Mouse (Mus musculus) forebrain, embryonic 14.5 days (tissue): Measurements from ENCODE around the gene Psenen. TPM values are rescaled to one million over a fixed set of nuclear protein-coding genes. Genes with fewer than 3 reads are reported as not detected.

ENCODE experiments used
- ATAC-seq: fragments of 200-750 bp; cut with Nextera tagmentation; 2 replicates; pipeline ENCODE4 v1.8.0; 2017; ENCODE audit warnings: mild to moderate bottlenecking, moderate library complexity
- DNase-seq: peaks from one replicate; pipeline ENCODE4 v3.0.0-alpha.2; 2015; ENCODE audit warnings: low spot score
- H3K27ac ChIP-seq: fragments of 300-500 bp; sonication (generic); 2 replicates; pipeline ENCODE4 v1.5.1; 2014; ENCODE audit warnings: low read depth, mild to moderate bottlenecking, control low read depth, low read length, moderate library complexity
- H3K27me3 ChIP-seq: fragments of 300-500 bp; sonication (generic); replicated peaks from 2 replicates; pipeline ENCODE4 v1.6.1; 2014; ENCODE audit warnings: low read length, control low read depth, mixed read lengths; ENCODE audit not compliant: control insufficient read depth, insufficient read depth
- H3K36me3 ChIP-seq: fragments of 300-500 bp; sonication (generic); 2 replicates; pipeline ENCODE4 v1.6.1; 2014; ENCODE audit warnings: low read length, control low read depth; ENCODE audit not compliant: control insufficient read depth, insufficient read depth
- H3K4me1 ChIP-seq: fragments of 300-500 bp; sonication (generic); 2 replicates; pipeline ENCODE4 v1.6.1; 2014; ENCODE audit warnings: antibody characterized with exemption, low read length, control low read depth; ENCODE audit not compliant: control insufficient read depth, insufficient read depth
- H3K4me2 ChIP-seq: fragments of 300-500 bp; sonication (generic); 2 replicates; pipeline ENCODE4 v1.6.1; 2014; ENCODE audit warnings: mild to moderate bottlenecking, control low read depth, low read length
- H3K4me3 ChIP-seq: fragments of 300-500 bp; sonication (generic); 2 replicates; pipeline ENCODE4 v1.5.1; 2014; ENCODE audit warnings: low read depth, low read length, control low read depth
- H3K9ac ChIP-seq: fragments of 300-500 bp; sonication (generic); 2 replicates; pipeline ENCODE4 v1.6.1; 2014; ENCODE audit warnings: mild to moderate bottlenecking, low read length, control low read depth, moderate library complexity
- H3K9me3 ChIP-seq: fragments of 300-500 bp; sonication (generic); replicated peaks from 2 replicates; pipeline ENCODE4 v1.6.1; 2016; ENCODE audit warnings: low read length, control low read depth, mixed read lengths; ENCODE audit not compliant: control insufficient read depth
- WGBS: fragments of 180-500 bp; shearing (Covaris S2); extraction: QIAGEN DNeasy Blood & Tissue Kit; methylation state at CpG from one replicate; pipeline ENCODE4 v1.1.7; 2014; 5-methylcytosine and 5-hydroxymethylcytosine counted together
- microRNA-seq: library from miRNA; unstranded; fragments of <30 nt; microRNA quantifications from one replicate; pipeline ENCODE4, GENCODE M21; 2016
- polyA plus RNA-seq: library from polyadenylated mRNA; unstranded; fragments of >200 nt; fragmentation: Nextera tagmentation; extraction: Ambion mirVana; gene quantifications from 2 replicates; pipeline ENCODE4 v1.2.1, GENCODE M21; 2014

Gene Psenen
- polyA plus RNA-seq, 1 experiment from 2014 or later, result 143 TPM

- Histone ChIP-seq H3K9me3 (no peaks in the 10 kb centered on the region), H3K4me1 (no peaks in the 10 kb centered on the region), H3K4me3 (no peak overlapping the region), H3K9ac (no peak overlapping the region), H3K36me3 (peaks cover 35% of the 10 kb centered on the region), H3K4me2 (no peak overlapping the region), H3K27ac (no peak overlapping the region), H3K27me3 (no peaks in the 10 kb centered on the region)
- DNase-seq (peak; percentile 33), ATAC-seq (0 out of 2 replicates have a peak, but pooled peaks have one; percentile 33)
- WGBS, result 59% methylated on average over 4 of the region's 4 CpGs
Measured at GRCm38 (mm10) chr7:30520396-30520795, 43.0 kb downstream of the Psenen start.

GRCm38 (mm10) chr7:30518325-30518724, 45.1 kb downstream of the Psenen start:
- H3K27me3 ChIP-seq, result no peaks in the 10 kb centered on the region
- no peaks in the 10 kb centered on the region for H3K9me3 ChIP-seq
- no peak overlapping the region for H3K9ac ChIP-seq
- H3K27ac ChIP-seq, result no peak overlapping the region
- DNase-seq (no peak), ATAC-seq (no peak)
- peaks cover 14% of the 10 kb centered on the region for H3K36me3 ChIP-seq
- no peaks in the 10 kb centered on the region for H3K4me1 ChIP-seq
- no peak overlapping the region for H3K4me3 ChIP-seq
- no peak overlapping the region for H3K4me2 ChIP-seq
- WGBS, result 39% methylated on average over 8 of the region's 8 CpGs

GRCm38 (mm10) chr7:30515003-30515760, 48.2 kb downstream of the Psenen start:
- no peak for DNase-seq
- Histone ChIP-seq H3K36me3 (no peaks in the 10 kb centered on the region), H3K27ac (no peak overlapping the region), H3K27me3 (no peaks in the 10 kb centered on the region), H3K9me3 (no peaks in the 10 kb centered on the region), H3K9ac (no peak overlapping the region), H3K4me1 (no peaks in the 10 kb centered on the region), H3K4me3 (no peak overlapping the region), H3K4me2 (no peak overlapping the region)
- ATAC-seq, result no peak
- 57% methylated on average over 24 of the region's 24 CpGs for WGBS

Small RNAs within 50 kb of the gene (microRNA-seq; reads per million reads assigned to microRNA genes)
- gene Gm38670 (0.79 reads per million), gene Mir3569 (not detected)

Other genes starting within 250 kb of the Psenen start
- 3.6 and 3.7 TPM in 2 replicates for gene Syne4, start 248.8 kb downstream of the Psenen start, polyA plus RNA-seq
- gene E130208F15Rik, start 241.9 kb downstream of the Psenen start, polyA plus RNA-seq, result not detected in 2 replicates
- gene Sdhaf1, start 239.7 kb downstream of the Psenen start, polyA plus RNA-seq, result 18.7 and 23.8 TPM in 2 replicates
- 8.8 and 10.3 TPM in 2 replicates for gene Lrfn3, start 200.9 kb downstream of the Psenen start, polyA plus RNA-seq
- 31.1 and 31.3 TPM in 2 replicates for gene Tyrobp, start 149.9 kb downstream of the Psenen start, polyA plus RNA-seq
- 0.61 TPM in 1 of 2 replicates, not detected in the other for gene Hcst, start 143.8 kb downstream of the Psenen start, polyA plus RNA-seq
- 1.2 and 1.4 TPM in 2 replicates for gene Nfkbid, start 141.9 kb downstream of the Psenen start, polyA plus RNA-seq
- gene Aplp1, start 118.1 kb downstream of the Psenen start, polyA plus RNA-seq, result 467 and 579 TPM in 2 replicates
- 0.65 and 0.79 TPM in 2 replicates for gene Kirrel2, start 105.9 kb downstream of the Psenen start, polyA plus RNA-seq
- gene Nphs1, start 105.3 kb downstream of the Psenen start, polyA plus RNA-seq, result 0.10 TPM in 1 of 2 replicates, not detected in the other
- not detected in 2 replicates for gene Prodh2, start 70.0 kb downstream of the Psenen start, polyA plus RNA-seq
- 63.5 and 98.4 TPM in 2 replicates for gene Arhgap33, start 28.6 kb downstream of the Psenen start, polyA plus RNA-seq
- 8.6 and 10.1 TPM in 2 replicates for gene Hspb6, start 11.4 kb downstream of the Psenen start, polyA plus RNA-seq
- 6.2 and 7.1 TPM in 2 replicates for gene Proser3, start 11.3 kb downstream of the Psenen start, polyA plus RNA-seq
- 47.6 and 59.0 TPM in 2 replicates for gene Lin37, start 3.8 kb downstream of the Psenen start, polyA plus RNA-seq
- 132 and 135 TPM in 2 replicates for gene U2af1l4, start 326 bp downstream of the Psenen start, polyA plus RNA-seq
- 7.0 and 10.7 TPM in 2 replicates for gene Gm49396, start 283 bp downstream of the Psenen start, polyA plus RNA-seq
- 1.7 and 6.4 TPM in 2 replicates for gene Igflr1, start 1.8 kb upstream of the Psenen start, polyA plus RNA-seq
- gene Kmt2b, start 25.1 kb upstream of the Psenen start, polyA plus RNA-seq, result 8.7 and 9.6 TPM in 2 replicates
- gene Zbtb32, start 35.3 kb upstream of the Psenen start, polyA plus RNA-seq, result 0.12 and 0.34 TPM in 2 replicates
- 0.20 and 0.25 TPM in 2 replicates for gene Upk1a, start 49.2 kb upstream of the Psenen start, polyA plus RNA-seq
- 909 and 1,141 TPM in 2 replicates for gene Cox6b1, start 62.5 kb upstream of the Psenen start, polyA plus RNA-seq
- gene Etv2, start 72.2 kb upstream of the Psenen start, polyA plus RNA-seq, result not detected in 2 replicates
- gene Rbm42, start 86.7 kb upstream of the Psenen start, polyA plus RNA-seq, result 120 and 133 TPM in 2 replicates
- 32.9 and 35.8 TPM in 2 replicates for gene Haus5, start 101.4 kb upstream of the Psenen start, polyA plus RNA-seq
- not detected in 2 replicates for gene Pmis2, start 108.0 kb upstream of the Psenen start, polyA plus RNA-seq
- gene 2200002J24Rik, start 135.3 kb upstream of the Psenen start, polyA plus RNA-seq, result not detected in 2 replicates
- gene Atp4a, start 148.6 kb upstream of the Psenen start, polyA plus RNA-seq, result 0.84 and 1.2 TPM in 2 replicates
- gene Tmem147, start 165.9 kb upstream of the Psenen start, polyA plus RNA-seq, result 228 and 286 TPM in 2 replicates
- 0.57 and 0.59 TPM in 2 replicates for gene Gapdhs, start 180.1 kb upstream of the Psenen start, polyA plus RNA-seq
- 1.3 and 2.0 TPM in 2 replicates for gene Sbsn, start 187.8 kb upstream of the Psenen start, polyA plus RNA-seq
- gene Dmkn, start 200.1 kb upstream of the Psenen start, polyA plus RNA-seq, result 0.74 and 0.88 TPM in 2 replicates
- 1.1 TPM in 1 of 2 replicates, not detected in the other for gene Krtdap, start 224.3 kb upstream of the Psenen start, polyA plus RNA-seq